Mouse (Mus musculus): Measurements from ENCODE around the gene Tmem198.

Gene Tmem198

DNA sequence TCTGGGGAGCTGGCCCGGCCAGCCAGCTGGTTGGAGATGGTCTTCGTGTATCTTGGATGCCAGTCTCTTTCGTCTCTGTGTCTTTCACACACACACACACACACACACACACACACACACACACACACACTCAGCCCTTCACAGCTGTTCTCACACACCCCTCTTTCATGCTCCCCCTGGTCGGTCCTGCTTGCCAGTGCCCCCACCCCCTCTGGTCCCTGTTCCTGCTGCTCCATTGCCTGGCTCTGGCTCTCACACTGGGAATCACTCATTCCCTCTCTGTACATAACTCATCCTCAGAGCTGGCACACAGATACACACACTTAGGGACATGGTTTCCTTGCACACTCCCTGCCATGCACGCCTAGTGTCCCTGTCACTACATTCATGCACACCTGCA is 27.4 kb upstream of the Tmem198 start:
- in situ Hi-C loops (cut with MboI; ENCODE audit: low sequenced_read_pairs), result no loop called here

DNA sequence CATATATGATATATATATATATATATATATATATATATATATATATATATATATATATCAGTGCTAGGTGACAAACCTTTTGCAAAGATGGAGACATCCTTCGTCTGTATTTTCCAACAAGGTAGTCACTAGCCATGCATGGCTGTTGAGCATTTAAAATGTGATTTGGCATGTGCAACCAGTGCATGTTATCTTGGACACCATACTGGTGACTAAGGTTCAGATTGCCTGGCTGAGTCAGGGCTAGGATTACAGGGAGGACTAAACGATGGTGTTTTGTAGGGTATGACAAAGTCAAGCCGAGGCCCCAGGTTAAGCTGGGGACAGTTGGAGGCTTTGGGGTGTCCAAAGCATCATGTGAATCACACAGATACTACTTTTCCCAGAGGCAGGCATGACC is 23.9 kb upstream of the Tmem198 start:
- in situ Hi-C loops (cut with MboI; ENCODE audit: low sequenced_read_pairs), result no loop called here

DNA sequence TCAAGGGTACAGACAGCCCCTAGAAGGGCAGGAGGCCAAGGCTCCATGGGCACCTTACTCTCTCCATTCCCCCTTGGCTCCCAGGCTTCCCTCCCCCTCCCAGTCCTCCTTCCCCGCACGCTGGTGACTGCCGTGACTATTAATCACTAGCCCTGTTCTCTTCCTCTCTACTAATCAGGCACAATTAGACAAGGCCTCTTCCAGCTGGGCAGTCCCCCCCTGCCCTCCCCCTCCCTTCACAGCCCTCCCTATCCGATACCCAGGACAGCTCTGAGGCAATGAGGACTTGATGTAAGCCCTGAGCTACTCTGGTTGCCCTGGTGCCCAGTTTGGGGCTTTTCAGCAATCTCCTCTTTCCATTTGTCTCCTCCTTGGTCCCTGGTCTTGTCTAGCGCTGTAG is 23.4 kb upstream of the Tmem198 start:
- in situ Hi-C loops (cut with MboI; ENCODE audit: low sequenced_read_pairs), result no loop called here

DNA sequence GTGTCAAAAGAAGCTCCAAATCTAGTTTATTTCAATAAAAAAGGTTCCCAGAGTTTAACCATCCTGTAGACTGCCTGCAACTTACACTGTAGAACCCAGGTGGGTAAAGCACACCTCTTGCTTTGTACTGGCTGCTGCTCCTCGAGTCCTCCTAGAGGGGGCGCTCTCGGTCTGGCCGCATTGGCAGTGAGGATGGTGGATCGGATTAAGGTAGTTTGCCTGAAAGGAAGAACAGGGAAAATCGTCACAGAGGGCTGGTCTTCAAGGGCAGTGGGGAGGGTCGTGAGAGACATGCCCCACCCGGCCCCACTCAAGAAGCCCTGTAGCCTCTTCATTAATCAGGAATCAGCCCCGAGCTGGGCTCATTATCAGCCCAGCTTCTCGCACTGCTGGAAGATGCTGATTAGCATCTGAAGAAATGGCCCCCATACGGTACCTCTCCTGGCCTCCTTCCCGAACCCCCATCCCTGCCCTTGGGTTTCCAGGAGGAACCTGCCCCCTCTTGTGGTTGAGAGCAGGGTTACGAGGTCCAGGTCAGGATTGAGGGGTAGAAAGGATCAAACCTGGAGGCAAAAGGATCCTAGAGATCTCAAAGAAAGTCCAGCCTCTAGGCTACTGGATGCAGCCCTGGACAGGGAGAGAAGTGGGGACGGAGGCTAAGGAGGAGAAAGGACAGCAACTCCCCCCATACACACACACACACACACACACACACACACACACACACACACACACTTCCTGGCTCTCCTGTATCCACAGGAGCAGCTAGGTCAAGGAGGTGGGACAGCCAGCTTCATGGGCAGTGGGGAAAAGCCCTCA is 22.4 kb upstream of the Tmem198 start:
- in situ Hi-C loops (cut with MboI; ENCODE audit: low sequenced_read_pairs), result no loop called here

DNA sequence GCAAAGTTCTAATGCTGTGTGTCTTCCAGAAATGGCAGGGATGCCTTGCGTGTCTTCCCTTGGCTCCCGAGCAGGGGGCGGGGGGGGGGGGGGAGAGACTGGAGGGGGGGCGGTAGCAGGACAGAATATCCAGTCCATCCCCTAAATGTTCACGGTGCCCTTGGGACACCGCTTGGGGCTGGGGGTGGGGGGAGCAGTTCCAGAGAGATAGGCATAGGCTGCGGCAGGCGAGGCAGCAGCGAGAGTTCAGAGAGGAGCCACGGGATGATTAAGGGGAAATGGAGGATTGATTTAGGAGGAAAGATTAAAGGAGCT is 21.7 kb upstream of the Tmem198 start:
- in situ Hi-C loops (cut with MboI; ENCODE audit: low sequenced_read_pairs), result no loop called here

DNA sequence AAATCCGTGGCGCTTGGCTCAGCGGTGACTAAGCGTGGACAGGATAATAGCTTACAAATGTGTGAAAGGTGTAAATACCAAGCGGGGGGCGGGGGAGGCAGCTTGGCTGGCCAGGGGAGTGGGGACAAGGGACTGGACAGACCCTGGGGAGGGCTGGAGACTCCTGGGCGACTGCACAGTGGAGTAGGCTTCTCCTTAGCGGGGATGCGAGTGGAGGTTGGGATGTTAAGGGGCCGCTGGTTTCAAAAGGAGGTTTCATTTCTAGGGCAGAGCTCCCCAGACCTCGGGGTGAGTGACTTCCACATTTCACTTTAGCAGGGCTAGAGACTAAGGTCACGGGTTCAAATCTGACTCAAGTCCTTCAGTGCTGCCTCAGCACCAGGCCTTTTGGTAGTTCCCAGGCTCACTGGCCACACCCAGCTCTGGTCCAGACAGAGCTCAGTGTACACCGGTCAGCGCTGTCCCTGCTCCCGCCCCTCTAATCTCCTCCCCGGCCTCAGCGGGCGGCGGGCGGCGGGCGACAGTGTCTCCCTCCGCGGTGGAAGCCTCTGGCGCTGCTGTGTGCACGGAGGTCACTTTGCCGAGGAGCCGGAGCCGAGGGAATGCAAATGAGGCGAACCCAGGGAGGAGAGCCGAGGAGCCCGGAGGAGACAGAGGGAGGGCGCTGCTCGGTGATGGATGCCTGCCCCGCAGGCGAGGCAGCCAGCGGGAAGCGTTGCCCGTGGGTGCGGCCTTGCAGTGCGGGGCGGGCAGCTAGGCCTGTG is 21.1 kb upstream of the Tmem198 start:
- in situ Hi-C loops (cut with MboI; ENCODE audit: low sequenced_read_pairs), result no loop called here

DNA sequence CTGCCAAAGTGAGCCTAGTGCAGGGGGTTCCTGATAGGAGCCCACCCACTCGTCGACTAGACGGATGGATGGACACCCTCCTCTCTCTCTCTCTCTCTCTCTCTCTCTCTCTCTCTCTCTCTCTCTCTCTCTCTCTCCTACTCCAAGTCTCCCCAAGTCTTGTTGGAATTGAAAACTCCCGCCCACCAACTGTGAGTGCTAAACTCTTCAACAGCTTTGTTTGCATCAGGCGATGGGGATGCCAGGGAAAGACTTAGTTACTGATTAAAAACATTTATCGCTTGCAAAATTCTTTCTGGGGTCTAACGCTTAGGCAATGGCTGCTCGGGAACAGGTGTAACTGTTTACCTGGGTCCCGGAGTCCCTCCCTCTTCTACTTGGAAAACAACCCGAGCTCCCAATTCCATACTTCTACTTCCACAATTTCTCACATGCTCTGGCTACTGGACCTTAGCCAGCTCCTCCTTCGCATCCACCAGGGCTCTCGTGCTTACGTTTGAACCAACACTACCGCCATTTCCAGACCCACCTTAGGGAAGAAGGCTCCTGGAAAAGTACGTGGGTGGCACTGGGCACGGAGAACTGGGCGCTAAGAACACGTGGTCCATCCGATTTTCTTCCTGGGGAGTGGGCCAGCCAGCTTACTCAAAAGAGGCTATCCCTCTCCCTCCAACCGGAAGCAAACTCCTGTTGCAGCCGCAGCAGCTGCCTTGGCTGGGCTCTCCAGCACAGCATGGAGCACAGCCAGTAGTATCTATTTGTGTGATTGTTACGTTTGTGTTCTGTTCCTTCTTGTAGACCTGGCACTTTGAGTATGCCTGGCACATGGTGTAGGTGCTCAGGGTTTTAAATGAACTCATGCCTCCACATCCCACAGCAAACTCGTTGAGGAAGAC is 20.3 kb upstream of the Tmem198 start:
- in situ Hi-C loops (cut with MboI; ENCODE audit: low sequenced_read_pairs), result no loop called here

DNA sequence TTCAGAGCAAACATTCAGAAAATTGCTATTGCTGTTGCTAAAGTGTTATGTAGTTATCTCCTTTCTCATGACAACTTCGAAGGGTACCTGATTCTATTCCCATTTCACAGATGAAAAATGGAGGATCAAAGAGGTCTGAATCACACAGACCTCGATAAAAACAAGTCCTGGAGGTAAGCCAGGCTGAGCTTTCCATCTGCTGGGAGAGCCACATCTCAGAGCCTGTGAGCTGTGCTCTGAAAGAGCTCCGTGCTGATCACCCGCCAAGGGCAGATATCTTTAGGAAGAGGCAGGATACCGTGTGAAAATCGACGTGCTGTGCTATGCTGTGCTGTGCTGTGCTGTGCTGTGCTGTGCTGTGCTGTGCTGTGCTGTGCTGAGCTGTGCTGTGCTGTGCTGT is 19.0 kb upstream of the Tmem198 start:
- in situ Hi-C loops (cut with MboI; ENCODE audit: low sequenced_read_pairs), result no loop called here

DNA sequence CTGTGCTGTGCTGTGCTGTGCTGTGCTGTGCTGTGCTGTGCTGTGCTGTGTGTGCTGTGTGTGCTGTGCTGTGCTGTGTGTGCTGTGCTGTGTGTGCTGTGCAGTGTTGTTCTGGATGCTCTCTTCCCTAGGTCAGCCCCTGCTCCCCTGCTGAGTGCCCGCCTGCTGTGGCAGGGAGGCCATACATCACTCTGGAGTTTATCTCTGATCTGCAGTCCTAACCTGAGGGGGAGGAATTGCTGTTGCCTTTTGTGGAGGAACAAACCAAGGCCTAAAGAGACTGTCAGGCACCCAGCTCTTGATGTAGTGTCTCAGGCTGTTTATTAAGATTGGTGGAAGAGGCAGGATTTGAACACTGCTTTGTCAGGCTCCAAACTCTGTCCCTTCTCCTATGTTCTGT is 16.7 kb upstream of the Tmem198 start:
- in situ Hi-C loops (cut with MboI; ENCODE audit: low sequenced_read_pairs), result no loop called here

DNA sequence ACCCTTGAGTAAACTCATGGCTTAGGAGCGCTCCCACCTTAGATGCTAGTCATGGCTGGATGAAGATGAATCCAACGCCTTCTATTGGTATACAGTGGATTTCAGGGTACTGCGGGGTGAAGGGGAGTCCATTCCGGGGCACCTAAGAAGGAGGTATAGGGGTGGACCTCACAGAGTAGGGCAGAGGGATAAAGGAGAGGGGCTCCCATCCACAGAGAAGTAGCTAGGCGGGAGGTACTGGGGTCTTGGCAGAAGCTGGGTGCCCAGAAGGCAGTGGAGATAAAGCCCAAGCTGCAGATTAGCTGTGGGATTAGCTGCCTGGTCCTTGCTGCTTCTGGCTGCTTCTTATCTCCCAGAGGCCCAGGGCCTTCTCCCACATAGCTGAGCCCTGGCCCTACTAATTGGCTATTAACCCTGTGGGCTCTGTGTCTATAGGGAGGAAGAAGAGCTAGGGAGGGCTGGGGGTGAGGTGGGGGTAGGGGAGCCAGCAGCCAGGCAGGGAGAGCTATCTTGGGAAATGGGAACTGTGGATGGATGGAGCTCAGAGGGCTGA is 15.6 kb upstream of the Tmem198 start:
- in situ Hi-C loops (cut with MboI; ENCODE audit: low sequenced_read_pairs), result no loop called here

DNA sequence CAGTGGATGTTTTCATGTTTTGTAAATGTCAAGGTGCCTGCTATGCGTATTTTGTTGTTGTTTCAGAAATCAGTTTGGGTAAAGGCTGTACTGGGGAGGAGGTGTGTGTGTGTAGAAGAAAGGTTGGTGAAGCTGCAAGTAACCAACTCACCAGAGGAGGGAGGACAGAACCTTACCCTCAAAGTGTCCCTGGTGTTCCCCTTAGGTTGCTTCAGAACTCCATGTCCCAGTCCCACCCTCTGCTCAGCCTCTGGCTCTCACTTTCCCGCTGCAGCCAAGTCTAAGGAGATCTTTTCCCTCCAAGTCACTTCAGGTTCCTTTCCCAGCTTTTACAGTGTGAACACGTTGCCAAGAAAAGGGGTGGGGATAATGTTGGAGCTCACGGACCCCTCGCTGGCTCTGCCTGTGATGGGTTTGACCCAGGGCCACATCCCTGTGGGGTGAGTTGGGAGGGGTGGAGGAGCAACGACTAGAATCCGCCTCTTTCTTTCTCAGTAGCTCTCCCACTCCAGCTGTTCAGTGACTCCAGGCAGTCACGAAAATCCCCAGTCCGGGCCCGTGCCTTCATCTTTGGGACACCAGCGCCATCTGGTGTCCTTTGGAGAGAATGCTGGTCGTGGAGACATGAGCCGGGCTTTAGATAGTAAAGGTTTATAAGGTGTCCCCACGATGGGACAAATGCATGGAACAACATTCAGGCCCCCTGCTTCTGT is 12.0 kb upstream of the Tmem198 start:
- in situ Hi-C loops (cut with MboI; ENCODE audit: low sequenced_read_pairs), result loop anchor here (5.0 kb wide), 1 partner anchor 120 kb away; no protein-coding TSS in a partner anchor

DNA sequence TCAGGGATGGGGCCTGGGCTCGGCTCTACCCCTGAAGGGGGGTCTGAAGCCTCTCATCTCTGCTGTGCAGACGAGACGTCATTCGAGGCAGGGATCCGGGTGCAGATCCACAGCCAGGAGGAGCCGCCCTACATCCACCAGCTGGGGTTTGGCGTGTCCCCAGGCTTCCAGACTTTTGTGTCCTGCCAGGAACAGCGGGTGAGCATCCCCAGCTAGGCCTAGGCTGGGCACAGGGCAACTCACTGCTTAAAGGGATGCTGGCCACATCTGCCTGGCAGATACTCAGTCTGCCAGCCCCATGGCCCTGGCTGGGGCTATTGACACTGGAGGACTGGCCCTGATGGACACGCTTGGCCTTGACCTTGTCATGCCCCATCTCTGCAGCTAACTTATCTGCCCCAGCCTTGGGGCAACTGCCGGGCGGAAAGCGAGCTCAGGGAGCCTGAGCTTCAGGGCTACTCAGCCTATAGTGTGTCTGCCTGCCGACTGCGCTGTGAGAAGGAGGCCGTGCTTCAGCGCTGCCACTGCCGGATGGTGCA is 10.0 kb upstream of the Tmem198 start:
- in situ Hi-C loops (cut with MboI; ENCODE audit: low sequenced_read_pairs), result loop anchor here (5.0 kb wide), 1 partner anchor 122 kb away; no protein-coding TSS in a partner anchor

DNA sequence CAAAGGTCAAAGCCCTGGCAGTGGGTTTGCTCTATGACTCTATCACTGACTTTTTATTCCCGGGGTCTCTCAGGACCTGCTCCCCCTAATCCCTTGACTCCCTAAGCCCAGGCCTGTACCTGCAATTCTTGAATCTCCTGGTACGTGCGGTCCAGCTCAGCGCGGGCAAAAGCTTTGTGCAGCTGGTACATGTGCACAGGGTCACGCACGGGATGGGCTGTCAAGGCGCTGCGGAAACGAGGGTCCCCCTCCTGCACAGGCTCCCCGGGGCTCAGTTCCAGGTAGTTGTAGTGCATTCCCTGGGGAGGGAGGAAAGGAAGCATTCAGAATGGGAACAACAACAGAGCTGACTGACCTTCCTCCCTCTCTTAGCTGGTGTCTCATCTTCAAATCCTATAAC is 2.9 kb upstream of the Tmem198 start:
- in situ Hi-C loops (cut with MboI; ENCODE audit: low sequenced_read_pairs), result loop anchor here (5.0 kb wide), 1 partner anchor 86 kb away; no protein-coding TSS in a partner anchor

DNA sequence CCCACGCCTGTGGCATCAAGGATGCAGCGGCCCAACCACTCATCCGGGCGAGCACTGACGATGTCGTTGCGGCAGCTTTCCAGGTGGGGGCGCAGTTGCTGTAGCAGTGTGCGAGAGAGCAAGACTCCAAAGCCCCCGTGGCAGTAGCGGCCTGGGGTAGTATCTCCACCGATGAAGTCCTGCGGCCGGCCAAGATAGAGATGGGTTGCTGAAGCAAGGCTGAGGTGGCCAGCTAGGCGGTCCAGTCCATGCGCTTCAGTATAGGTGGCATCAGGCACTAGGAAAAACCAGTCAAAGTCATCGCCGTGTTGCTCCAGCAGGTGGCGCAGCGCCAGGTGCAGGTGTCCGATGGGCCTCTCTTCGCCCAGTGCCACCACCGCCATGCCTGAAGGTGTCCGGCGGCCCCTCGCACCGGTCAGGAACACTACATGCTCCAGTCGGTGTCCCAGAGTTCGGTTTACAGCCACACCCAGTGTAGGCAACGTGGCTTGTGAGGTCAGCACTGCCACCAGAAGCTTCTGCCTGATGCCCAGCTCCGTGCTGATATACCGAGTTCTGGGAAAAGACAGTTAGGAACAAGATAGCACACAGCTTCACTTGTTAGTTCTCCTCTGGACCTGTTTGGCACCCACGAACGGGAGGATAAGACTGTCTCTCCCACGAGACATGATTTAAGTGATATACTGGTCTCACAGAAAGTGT is 1.9 kb upstream of the Tmem198 start:
- in situ Hi-C loops (cut with MboI; ENCODE audit: low sequenced_read_pairs), result loop anchor here (5.0 kb wide), 1 partner anchor 85 kb away; no protein-coding TSS in a partner anchor

DNA sequence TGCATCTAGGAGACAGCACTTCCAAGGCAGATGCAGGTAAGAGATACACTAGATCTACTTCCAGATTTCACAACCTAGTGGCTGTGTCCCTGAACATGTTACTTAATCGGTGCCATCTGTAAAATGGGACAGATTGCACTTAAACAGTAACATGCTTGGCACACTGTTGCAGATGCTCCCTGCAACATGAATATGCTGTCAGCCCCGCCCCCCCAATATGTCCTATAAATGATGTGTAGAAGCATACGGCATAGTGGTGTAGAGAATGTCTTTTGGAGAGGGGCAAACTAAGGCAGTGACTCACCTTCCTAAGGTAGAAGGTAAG is 1.4 kb upstream of the Tmem198 start:
- in situ Hi-C loops (cut with MboI; ENCODE audit: low sequenced_read_pairs), result loop anchor here (5.0 kb wide), 1 partner anchor 84 kb away; no protein-coding TSS in a partner anchor

DNA sequence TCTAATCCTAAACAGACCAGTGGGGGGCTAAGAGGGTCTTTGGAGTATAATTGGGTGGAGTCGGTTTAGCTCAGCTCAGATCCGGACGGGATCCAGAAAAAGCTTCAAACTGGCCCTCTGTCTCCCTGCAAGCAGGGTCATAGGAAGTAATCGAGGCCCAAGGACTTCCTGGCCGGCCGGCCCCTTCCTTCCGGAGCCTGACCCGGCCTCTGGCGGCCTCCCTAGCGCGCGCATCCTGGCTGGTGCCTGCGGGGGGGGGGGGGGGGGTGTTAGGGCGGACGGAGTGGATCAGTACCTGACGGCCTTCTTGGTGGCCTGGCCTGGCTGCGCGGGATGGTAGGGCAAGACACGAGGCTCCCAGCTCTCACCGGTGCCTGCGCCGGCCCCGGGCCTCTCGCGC is 835 bp upstream of the Tmem198 start:
- in situ Hi-C loops (cut with MboI; ENCODE audit: low sequenced_read_pairs), result loop anchor here (5.0 kb wide), 1 partner anchor 84 kb away; no protein-coding TSS in a partner anchor

DNA sequence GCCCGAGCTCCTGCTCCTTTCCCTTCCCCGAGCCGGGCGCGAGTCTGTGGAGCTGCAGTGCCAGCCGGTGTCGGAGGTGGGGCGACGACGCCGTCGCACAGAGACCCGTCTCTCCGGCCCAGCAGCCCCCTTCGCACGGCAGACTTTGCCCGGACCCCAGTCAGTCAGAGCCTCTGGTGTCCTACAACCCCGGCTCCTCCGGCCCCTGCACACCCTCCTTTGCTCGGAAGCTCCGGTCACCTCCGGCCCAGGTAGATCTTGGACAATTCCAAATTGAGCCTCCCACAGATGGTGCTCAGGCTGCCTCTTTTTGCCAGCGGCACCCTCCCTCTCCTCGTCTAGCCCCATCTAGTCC is 280 bp downstream of the Tmem198 start:
- in situ Hi-C loops (cut with MboI; ENCODE audit: low sequenced_read_pairs), result loop anchor here (5.0 kb wide), 1 partner anchor 83 kb away; no protein-coding TSS in a partner anchor

DNA sequence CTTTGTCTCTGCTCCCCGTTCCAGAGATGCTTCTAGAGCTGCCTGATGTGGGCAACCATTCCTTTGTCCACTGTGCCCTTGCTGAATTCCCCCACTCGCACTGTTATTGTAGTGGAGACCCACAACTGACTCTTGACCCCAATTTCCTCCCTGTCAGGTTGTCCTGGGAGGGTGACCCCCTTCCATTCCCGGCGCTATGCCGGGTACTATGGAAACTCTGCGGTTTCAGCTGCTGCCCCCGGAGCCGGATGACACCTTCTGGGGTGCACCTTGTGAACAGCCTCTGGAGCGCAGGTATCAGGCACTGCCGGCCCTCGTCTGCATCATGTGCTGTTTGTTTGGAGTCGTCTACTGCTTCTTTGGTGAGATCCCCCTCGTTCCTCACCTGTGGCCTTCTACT is 704 bp downstream of the Tmem198 start:
- in situ Hi-C loops (cut with MboI; ENCODE audit: low sequenced_read_pairs), result no loop called here

DNA sequence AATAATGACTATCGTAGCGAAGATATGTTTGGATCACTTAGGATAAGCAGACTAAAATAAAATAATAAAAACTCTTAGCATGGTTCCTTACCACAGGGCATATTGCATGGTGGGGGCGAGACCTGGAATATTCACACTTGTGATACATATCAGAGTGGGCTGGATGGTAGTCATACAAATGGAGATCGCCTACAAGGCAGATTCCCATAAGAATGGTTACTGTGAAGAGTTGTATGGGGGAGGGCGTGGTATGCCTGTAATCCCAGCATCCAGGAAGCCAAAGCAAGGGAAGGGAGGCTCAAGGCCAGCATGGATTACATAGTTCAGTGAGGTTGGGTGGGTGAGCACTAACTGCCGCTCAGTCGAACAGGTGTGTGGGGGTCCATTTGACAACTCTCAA is 1.4 kb downstream of the Tmem198 start:
- in situ Hi-C loops (cut with MboI; ENCODE audit: low sequenced_read_pairs), result no loop called here
